Mouse (Mus musculus): Measurements from ENCODE around the gene Crhr1. TPM values are rescaled to one million over a fixed set of nuclear protein-coding genes. Genes with fewer than 3 reads are reported as not detected.
A peak's percentile ranks its signal among the peaks of the same experiment; 100 is the strongest.

The Crhr1 gene
- total and polyA plus RNA-seq, 3 experiments = not detected

DNA sequence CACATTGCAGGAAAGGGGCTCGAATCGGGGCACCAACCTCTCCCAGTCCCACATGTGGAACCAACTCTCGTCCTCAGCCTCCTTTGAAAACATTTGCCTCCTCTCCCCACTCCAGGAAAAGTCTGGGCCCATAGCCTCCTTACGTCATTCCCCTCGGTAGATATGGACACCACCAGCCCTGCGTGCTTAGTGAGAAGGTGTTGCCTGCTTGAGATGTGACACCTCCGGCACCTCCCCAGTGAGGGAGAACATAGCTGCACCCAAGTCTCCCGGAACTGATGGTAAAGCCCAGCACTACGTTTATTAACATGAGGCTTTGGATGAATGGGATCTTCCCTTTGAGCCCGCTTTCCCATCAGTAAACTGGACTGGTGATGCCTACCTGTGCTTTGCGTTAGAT is 62.7 kb downstream of the Crhr1 start:
- no peak overlapping the region for H3K4me3 ChIP-seq (replicated peaks in 1 of 3; ENCODE audit: low read depth in 2 of 3, low read length in 2 of 3, poor library complexity in 1 of 3)
- no peak overlapping the region for H3K4me2 ChIP-seq (ENCODE audit: insufficient read depth, low read depth, poor library complexity, severe bottlenecking)
- no peak for TF ChIP-seq JUN (IDR thresholded peaks at IDR 0.05; ENCODE audit: insufficient read depth, low read depth, low read length)
- no peak for TF ChIP-seq POLR2A (IDR thresholded peaks at IDR 0.05; ENCODE audit: low read depth, low read length)
- TF ChIP-seq SIN3A (IDR thresholded peaks at IDR 0.05; ENCODE audit: low read length) = no peak
- no peak for TF ChIP-seq RCOR1 (conservative IDR thresholded peaks at IDR 0.05; ENCODE audit: low read depth, low read length)
- no peak for TF ChIP-seq KAT2A (IDR thresholded peaks at IDR 0.05; ENCODE audit: insufficient replicate concordance, low read length)
- TF ChIP-seq JUND (conservative IDR thresholded peaks at IDR 0.05; ENCODE audit: low read depth, low read length) = no peak
- TF ChIP-seq ZC3H11A (IDR thresholded peaks at IDR 0.05; ENCODE audit: low read depth, low read length) = no peak
- no peak for TF ChIP-seq UBTF (IDR thresholded peaks at IDR 0.05; ENCODE audit: low read depth, low read length)
- TF ChIP-seq BHLHE40 (IDR thresholded peaks at IDR 0.05; ENCODE audit: low read depth, low read length) = no peak
- TF ChIP-seq ELF1 (IDR thresholded peaks at IDR 0.05; ENCODE audit: low read depth, low read length) = no peak
- TF ChIP-seq GABPA (IDR thresholded peaks at IDR 0.05; ENCODE audit: insufficient replicate concordance, low read depth, low read length) = no peak
- no peak for TF ChIP-seq NRF1 (IDR thresholded peaks at IDR 0.05; ENCODE audit: low read depth, low read length)
- TF ChIP-seq HCFC1 (IDR thresholded peaks at IDR 0.05; ENCODE audit: low read depth, low read length) = no peak
- no peak for TF ChIP-seq SMC3 (IDR thresholded peaks at IDR 0.05; ENCODE audit: low read depth, low read length)
- no peak for TF ChIP-seq MXI1 (IDR thresholded peaks at IDR 0.05; ENCODE audit: low read depth, low read length)
- no peaks in the 10 kb centered on the region for H3K79me2 ChIP-seq (replicated peaks; ENCODE audit: control insufficient read depth, extremely low read depth, insufficient read depth, poor library complexity, severe bottlenecking)
- no peak overlapping the region for H3K9ac ChIP-seq (ENCODE audit: insufficient read depth, low read depth)
- dilution Hi-C loops (cut with MboI; ENCODE audit: extremely low pct_ligation_motif_present, extremely low pct_unique_long_range_greater_than_20kb, low sequenced_read_pairs) = no loop called here
- peaks cover 43% of the 10 kb centered on the region for H3K27me3 ChIP-seq (replicated peaks)
- in situ Hi-C loops (cut with MboI; ENCODE audit: low pct_ligation_motif_present, low pct_unique_long_range_greater_than_20kb, low sequenced_read_pairs) = loop anchor here (5.0 kb wide), 1 partner anchor 428 kb away; no protein-coding TSS in a partner anchor
- H3K36me3 ChIP-seq (replicated peaks in 1 of 2; ENCODE audit: control insufficient read depth in 1 of 2, insufficient read depth in 1 of 2, low read length in 1 of 2) = no peaks in the 10 kb centered on the region
- H3K4me1 ChIP-seq (ENCODE audit: control insufficient read depth in 1 of 2, insufficient read depth in 2 of 2) = no peaks in the 10 kb centered on the region
- no peak overlapping the region for H3K27ac ChIP-seq (ENCODE audit: insufficient read depth, low read depth)
- peaks cover 3% of the 10 kb centered on the region for H3K9me3 ChIP-seq (replicated peaks; ENCODE audit: low read length)
- DNase-seq (ENCODE audit: extremely low read depth) = no peak

DNA sequence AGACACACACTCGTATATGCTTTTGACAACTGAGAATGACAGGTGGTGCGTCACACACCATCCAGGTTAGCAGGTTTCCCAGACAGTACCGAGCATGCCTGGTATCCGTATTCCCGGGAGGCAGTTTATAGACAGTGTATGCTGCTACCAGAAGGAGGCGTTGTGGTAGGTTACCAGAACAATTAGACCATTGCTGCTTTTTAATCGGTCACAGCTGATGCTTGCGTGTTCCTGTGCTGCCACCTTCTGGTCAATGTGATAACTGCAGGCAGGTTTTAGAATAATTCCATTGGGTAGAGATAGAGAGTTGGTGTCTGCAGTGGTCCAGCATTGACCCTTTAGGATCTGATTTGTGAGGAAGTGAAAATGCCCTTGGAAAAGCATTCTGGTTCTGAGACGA is 63.1 kb downstream of the Crhr1 start:
- Histone ChIP-seq H3K27me3 (replicated peaks) (peaks cover 47% of the 10 kb centered on the region), H3K27ac (ENCODE audit: insufficient read depth, low read depth) (no peak overlapping the region), H3K36me3 (replicated peaks in 1 of 2; ENCODE audit: control insufficient read depth in 1 of 2, insufficient read depth in 1 of 2, low read length in 1 of 2) (no peaks in the 10 kb centered on the region), H3K79me2 (replicated peaks; ENCODE audit: control insufficient read depth, extremely low read depth, insufficient read depth, poor library complexity, severe bottlenecking) (no peaks in the 10 kb centered on the region), H3K4me2 (ENCODE audit: insufficient read depth, low read depth, poor library complexity, severe bottlenecking) (no peak overlapping the region), H3K9me3 (replicated peaks; ENCODE audit: low read length) (peaks cover 4% of the 10 kb centered on the region), H3K9ac (ENCODE audit: insufficient read depth, low read depth) (no peak overlapping the region), H3K4me1 (ENCODE audit: control insufficient read depth in 1 of 2, insufficient read depth in 2 of 2) (no peaks in the 10 kb centered on the region), H3K4me3 (replicated peaks in 1 of 3; ENCODE audit: low read depth in 2 of 3, low read length in 2 of 3, poor library complexity in 1 of 3) (no peak overlapping the region)
- dilution Hi-C loops (cut with MboI; ENCODE audit: extremely low pct_ligation_motif_present, extremely low pct_unique_long_range_greater_than_20kb, low sequenced_read_pairs) = no loop called here
- DNase-seq (ENCODE audit: extremely low read depth) = peak; percentile 86
- in situ Hi-C loops (cut with MboI; ENCODE audit: low pct_ligation_motif_present, low pct_unique_long_range_greater_than_20kb, low sequenced_read_pairs) = loop anchor here (5.0 kb wide), 1 partner anchor 428 kb away; no protein-coding TSS in a partner anchor
- 0 out of 2 replicates have a peak, but pooled peaks have one; percentile 8 for TF ChIP-seq MEF2A (IDR thresholded peaks at IDR 0.05; ENCODE audit: borderline replicate concordance, low read depth, low read length)
- TF ChIP-seq ZC3H11A (IDR thresholded peaks at IDR 0.05; ENCODE audit: low read depth, low read length) = peak; percentile 92
- TF ChIP-seq NELFE (IDR thresholded peaks at IDR 0.05; ENCODE audit: low read depth, low read length) = peak; percentile 28; the same call in 1 of the 2 replicates
- TF ChIP-seq POLR2AphosphoS2 (IDR thresholded peaks at IDR 0.05; ENCODE audit: low read depth, low read length) = no peak
- TF ChIP-seq CTCF (conservative IDR thresholded peaks at IDR 0.05 in 1 of 2, IDR thresholded peaks at IDR 0.05 in 1 of 2; ENCODE audit: low read depth in 2 of 2, low read length in 2 of 2) = peak; percentile 99 to 100
- peak; percentile 36; the same call in 1 of the 2 replicates for TF ChIP-seq IRF4 (IDR thresholded peaks at IDR 0.05; ENCODE audit: low read depth, low read length)
- peak; percentile 97 for TF ChIP-seq SMC3 (IDR thresholded peaks at IDR 0.05; ENCODE audit: low read depth, low read length)
- no peak for TF ChIP-seq CHD1 (IDR thresholded peaks at IDR 0.05; ENCODE audit: low read depth, low read length)
- TF ChIP-seq KAT2A (IDR thresholded peaks at IDR 0.05; ENCODE audit: insufficient replicate concordance, low read length) = no peak
- TF ChIP-seq HCFC1 (IDR thresholded peaks at IDR 0.05; ENCODE audit: low read depth, low read length) = no peak
